Mouse (Mus musculus) neural tube, embryonic 12.5 days (tissue): ENCODE measurements at regions not wholly inside any gene's neighbourhood (a gene's known extent, or its start where the extent isn't known, plus 50 kb on each side); places are given as distances from the start of the nearest gene placed in this dataset.

ENCODE experiments used
- ATAC-seq: fragments of 200-750 bp; cut with Nextera tagmentation; 2 replicates; pipeline ENCODE4 v1.8.0; 2017; ENCODE audit warnings: low read depth, mild to moderate bottlenecking, moderate TSS enrichment, moderate library complexity; ENCODE audit not compliant: low FRiP score
- H3K27ac ChIP-seq: fragments of 300-500 bp; sonication (generic); 2 replicates; pipeline ENCODE4 v1.5.1; 2016
- H3K27me3 ChIP-seq: fragments of 300-500 bp; sonication (generic); replicated peaks from 2 replicates; pipeline ENCODE4 v1.6.1; 2016; ENCODE audit warnings: mild to moderate bottlenecking
- H3K36me3 ChIP-seq: fragments of 300-500 bp; sonication (generic); 2 replicates; pipeline ENCODE4 v1.6.1; 2016; ENCODE audit warnings: mild to moderate bottlenecking
- H3K4me1 ChIP-seq: fragments of 300-500 bp; sonication (generic); 2 replicates; pipeline ENCODE4 v1.6.1; 2016
- H3K4me2 ChIP-seq: fragments of 300-500 bp; sonication (generic); replicated peaks from 2 replicates; pipeline ENCODE4 v1.6.1; 2016; ENCODE audit warnings: mild to moderate bottlenecking
- H3K4me3 ChIP-seq: fragments of 300-500 bp; sonication (generic); 2 replicates; pipeline ENCODE4 v1.5.1; 2016
- H3K9ac ChIP-seq: fragments of 300-500 bp; sonication (generic); 2 replicates; pipeline ENCODE4 v1.6.1; 2016; ENCODE audit warnings: mild to moderate bottlenecking
- H3K9me3 ChIP-seq: fragments of 300-500 bp; sonication (generic); 2 replicates; pipeline ENCODE4 v1.6.1; 2016; ENCODE audit warnings: mild to moderate bottlenecking
- WGBS: fragments of 180-500 bp; shearing (Covaris S2); methylation state at CpG from one replicate; pipeline ENCODE4 v1.1.7; 2016; 5-methylcytosine and 5-hydroxymethylcytosine counted together

- Histone ChIP-seq H3K9ac (no peak overlapping the region), H3K4me1 (peaks cover 4% of the 10 kb centered on the region; the same call in 1 of the 2 replicates), H3K4me2 (peak overlapping the region; percentile 10), H3K9me3 (no peaks in the 10 kb centered on the region), H3K36me3 (no peaks in the 10 kb centered on the region), H3K27ac (no peak overlapping the region), H3K4me3 (no peak overlapping the region), H3K27me3 (no peaks in the 10 kb centered on the region)
- WGBS: 18% methylated on average over 8 of the region's 8 CpGs
- ATAC-seq: peak; percentile 90
Measured at GRCm38 (mm10) chr10:17478761-17479632, 244.0 kb upstream of the Cited2 start.

GRCm38 (mm10) chr10:17482751-17483150, 240.3 kb upstream of the Cited2 start:
- Histone ChIP-seq H3K9me3 (no peaks in the 10 kb centered on the region), H3K4me2 (no peak overlapping the region), H3K9ac (no peak overlapping the region), H3K36me3 (no peaks in the 10 kb centered on the region), H3K4me1 (peaks cover 4% of the 10 kb centered on the region; the same call in 1 of the 2 replicates), H3K27me3 (no peaks in the 10 kb centered on the region), H3K27ac (no peak overlapping the region), H3K4me3 (no peak overlapping the region)
- no peak for ATAC-seq
- 81% methylated on average over 4 of the region's 4 CpGs for WGBS

GRCm38 (mm10) chr10:17485049-17485449, 238.0 kb upstream of the Cited2 start:
- Histone ChIP-seq H3K9ac (no peak overlapping the region), H3K4me2 (no peak overlapping the region), H3K4me3 (no peak overlapping the region), H3K36me3 (no peaks in the 10 kb centered on the region), H3K4me1 (no peaks in the 10 kb centered on the region), H3K9me3 (no peaks in the 10 kb centered on the region), H3K27me3 (no peaks in the 10 kb centered on the region), H3K27ac (no peak overlapping the region)
- WGBS: 82% methylated on average over 5 of the region's 5 CpGs
- ATAC-seq: no peak

- no peaks in the 10 kb centered on the region for H3K27me3 ChIP-seq
- H3K4me2 ChIP-seq: no peak overlapping the region
- no peak overlapping the region for H3K9ac ChIP-seq
- H3K36me3 ChIP-seq: no peaks in the 10 kb centered on the region
- no peaks in the 10 kb centered on the region for H3K9me3 ChIP-seq
- H3K4me3 ChIP-seq: no peak overlapping the region
- ATAC-seq: no peak
- H3K27ac ChIP-seq: no peak overlapping the region
- H3K4me1 ChIP-seq: no peaks in the 10 kb centered on the region
- WGBS: 85% methylated on average over 2 of the region's 2 CpGs
Measured at GRCm38 (mm10) chr10:17485515-17485914, 237.5 kb upstream of the Cited2 start.

- no peak overlapping the region for H3K9ac ChIP-seq
- no peaks in the 10 kb centered on the region for H3K9me3 ChIP-seq
- H3K27ac ChIP-seq: no peak overlapping the region
- ATAC-seq: no peak
- no peaks in the 10 kb centered on the region for H3K4me1 ChIP-seq
- H3K27me3 ChIP-seq: no peaks in the 10 kb centered on the region
- 91% methylated on average over 3 of the region's 3 CpGs for WGBS
- no peak overlapping the region for H3K4me2 ChIP-seq
- H3K36me3 ChIP-seq: no peaks in the 10 kb centered on the region
- H3K4me3 ChIP-seq: no peak overlapping the region
Measured at GRCm38 (mm10) chr10:17486011-17486410, 237.0 kb upstream of the Cited2 start.

- H3K4me1 ChIP-seq: no peaks in the 10 kb centered on the region
- H3K9me3 ChIP-seq: no peaks in the 10 kb centered on the region
- 70% methylated on average over 5 of the region's 5 CpGs for WGBS
- H3K4me2 ChIP-seq: no peak overlapping the region
- H3K27ac ChIP-seq: no peak overlapping the region
- no peak overlapping the region for H3K9ac ChIP-seq
- no peaks in the 10 kb centered on the region for H3K36me3 ChIP-seq
- no peak for ATAC-seq
- no peaks in the 10 kb centered on the region for H3K27me3 ChIP-seq
- H3K4me3 ChIP-seq: no peak overlapping the region
Measured at GRCm38 (mm10) chr10:17487460-17487859, 235.6 kb upstream of the Cited2 start.

GRCm38 (mm10) chr10:17491611-17492305, 231.3 kb upstream of the Cited2 start:
- H3K36me3 ChIP-seq: no peaks in the 10 kb centered on the region
- no peak for ATAC-seq
- no peak overlapping the region for H3K27ac ChIP-seq
- H3K9ac ChIP-seq: no peak overlapping the region
- no peaks in the 10 kb centered on the region for H3K4me1 ChIP-seq
- no peaks in the 10 kb centered on the region for H3K27me3 ChIP-seq
- H3K4me3 ChIP-seq: no peak overlapping the region
- no peak overlapping the region for H3K4me2 ChIP-seq
- 85% methylated on average over 5 of the region's 5 CpGs for WGBS
- no peaks in the 10 kb centered on the region for H3K9me3 ChIP-seq

GRCm38 (mm10) chr10:17493137-17493536, 229.9 kb upstream of the Cited2 start:
- 76% methylated on average over 6 of the region's 6 CpGs for WGBS
- H3K27me3 ChIP-seq: no peaks in the 10 kb centered on the region
- no peak overlapping the region for H3K4me3 ChIP-seq
- ATAC-seq: no peak
- H3K4me2 ChIP-seq: no peak overlapping the region
- H3K9me3 ChIP-seq: no peaks in the 10 kb centered on the region
- H3K36me3 ChIP-seq: no peaks in the 10 kb centered on the region
- H3K9ac ChIP-seq: no peak overlapping the region
- H3K4me1 ChIP-seq: no peaks in the 10 kb centered on the region
- H3K27ac ChIP-seq: no peak overlapping the region

GRCm38 (mm10) chr10:17496831-17497230, 226.2 kb upstream of the Cited2 start:
- no peaks in the 10 kb centered on the region for H3K4me1 ChIP-seq
- no peaks in the 10 kb centered on the region for H3K36me3 ChIP-seq
- H3K9me3 ChIP-seq: peaks cover 5% of the 10 kb centered on the region; the same call in 1 of the 2 replicates
- WGBS: 74% methylated on average over 3 of the region's 3 CpGs
- H3K4me2 ChIP-seq: no peak overlapping the region
- no peak for ATAC-seq
- no peaks in the 10 kb centered on the region for H3K27me3 ChIP-seq
- H3K4me3 ChIP-seq: no peak overlapping the region
- H3K9ac ChIP-seq: no peak overlapping the region
- no peak overlapping the region for H3K27ac ChIP-seq

- 89% methylated on average over 4 of the region's 4 CpGs for WGBS
- H3K9me3 ChIP-seq: peaks cover 7% of the 10 kb centered on the region; the same call in 1 of the 2 replicates
- no peak for ATAC-seq
Measured at GRCm38 (mm10) chr10:17510626-17511193, 212.3 kb upstream of the Cited2 start.

GRCm38 (mm10) chr10:17511779-17512335, 211.2 kb upstream of the Cited2 start:
- H3K27ac ChIP-seq: no peak overlapping the region

More at GRCm38 (mm10) chr10:17510626-17511193, 212.3 kb upstream of the Cited2 start:
- Histone ChIP-seq H3K4me3 (no peak overlapping the region), H3K9ac (no peak overlapping the region), H3K4me2 (no peak overlapping the region), H3K4me1 (no peaks in the 10 kb centered on the region), H3K36me3 (no peaks in the 10 kb centered on the region), H3K27ac (no peak overlapping the region), H3K27me3 (no peaks in the 10 kb centered on the region)

GRCm38 (mm10) chr10:17512487-17512886, 210.5 kb upstream of the Cited2 start:
- Histone ChIP-seq H3K4me1 (no peaks in the 10 kb centered on the region), H3K27me3 (no peaks in the 10 kb centered on the region), H3K4me2 (no peak overlapping the region), H3K9ac (no peak overlapping the region), H3K27ac (no peak overlapping the region), H3K36me3 (no peaks in the 10 kb centered on the region), H3K9me3 (no peaks in the 10 kb centered on the region), H3K4me3 (no peak overlapping the region)
- no peak for ATAC-seq
- 87% methylated on average over 3 of the region's 3 CpGs for WGBS

More at GRCm38 (mm10) chr10:17511779-17512335, 211.2 kb upstream of the Cited2 start:
- no peaks in the 10 kb centered on the region for H3K4me1 ChIP-seq
- H3K4me2 ChIP-seq: no peak overlapping the region; the same call in 1 of the 2 replicates
- no peak for ATAC-seq
- H3K36me3 ChIP-seq: no peaks in the 10 kb centered on the region
- no peak overlapping the region for H3K9ac ChIP-seq
- no peaks in the 10 kb centered on the region for H3K27me3 ChIP-seq
- H3K4me3 ChIP-seq: no peak overlapping the region
- 36% methylated on average over 12 of the region's 12 CpGs for WGBS
- no peaks in the 10 kb centered on the region for H3K9me3 ChIP-seq
